Mouse (Mus musculus): Measurements from ENCODE around the gene 9930021J03Rik.

- TF ChIP-seq CTCF (IDR thresholded peaks at IDR 0.05; ENCODE audit: borderline replicate concordance, insufficient read depth, low read length) (no peak), POLR2A (IDR thresholded peaks at IDR 0.05; ENCODE audit: low read depth, low read length) (no peak)
Observed at GRCm38 (mm10) chr19:29696309-29696708, 109.5 kb downstream of the 9930021J03Rik start.
